Mouse (Mus musculus) neural tube, embryonic 12.5 days (tissue): ENCODE measurements around the gene Vmn1r79. TPM values are rescaled to one million over a fixed set of nuclear protein-coding genes. Genes with fewer than 3 reads are reported as not detected.
"Not testable (repeated sequence)": the region's sequence is repeated elsewhere in the genome, so short reads cannot be mapped to it uniquely, and the experiment has no call there.

Source experiments
- ATAC-seq: fragments of 200-750 bp; cut with Nextera tagmentation; 2 replicates; pipeline ENCODE4 v1.8.0; 2017; ENCODE audit warnings: low read depth, mild to moderate bottlenecking, moderate TSS enrichment, moderate library complexity; ENCODE audit not compliant: low FRiP score
- H3K27ac ChIP-seq: fragments of 300-500 bp; sonication (generic); 2 replicates; pipeline ENCODE4 v1.5.1; 2016
- H3K27me3 ChIP-seq: fragments of 300-500 bp; sonication (generic); replicated peaks from 2 replicates; pipeline ENCODE4 v1.6.1; 2016; ENCODE audit warnings: mild to moderate bottlenecking
- H3K36me3 ChIP-seq: fragments of 300-500 bp; sonication (generic); 2 replicates; pipeline ENCODE4 v1.6.1; 2016; ENCODE audit warnings: mild to moderate bottlenecking
- H3K4me1 ChIP-seq: fragments of 300-500 bp; sonication (generic); 2 replicates; pipeline ENCODE4 v1.6.1; 2016
- H3K4me2 ChIP-seq: fragments of 300-500 bp; sonication (generic); replicated peaks from 2 replicates; pipeline ENCODE4 v1.6.1; 2016; ENCODE audit warnings: mild to moderate bottlenecking
- H3K4me3 ChIP-seq: fragments of 300-500 bp; sonication (generic); 2 replicates; pipeline ENCODE4 v1.5.1; 2016
- H3K9ac ChIP-seq: fragments of 300-500 bp; sonication (generic); 2 replicates; pipeline ENCODE4 v1.6.1; 2016; ENCODE audit warnings: mild to moderate bottlenecking
- H3K9me3 ChIP-seq: fragments of 300-500 bp; sonication (generic); 2 replicates; pipeline ENCODE4 v1.6.1; 2016; ENCODE audit warnings: mild to moderate bottlenecking
- WGBS: fragments of 180-500 bp; shearing (Covaris S2); methylation state at CpG from one replicate; pipeline ENCODE4 v1.1.7; 2016; 5-methylcytosine and 5-hydroxymethylcytosine counted together
- polyA plus RNA-seq: library from polyadenylated mRNA; unstranded; fragments of >200 nt; fragmentation: Nextera tagmentation; extraction: Ambion mirVana; gene quantifications from 2 replicates; pipeline ENCODE4 v1.2.1, GENCODE M21; 2016

Vmn1r79 gene
- polyA plus RNA-seq: not detected in 2 replicates

GRCm38 (mm10) chr7:12170979-12171378 is at the start of gene Vmn1r79:
Vmn1r79 (plus strand) TSS chr7:12171279.
- H3K9me3 ChIP-seq, H3K36me3 ChIP-seq, H3K4me2 ChIP-seq, H3K9ac ChIP-seq, H3K27me3 ChIP-seq, H3K4me1 ChIP-seq, ATAC-seq, H3K4me3 ChIP-seq, H3K27ac ChIP-seq: not testable (repeated sequence)

DNA sequence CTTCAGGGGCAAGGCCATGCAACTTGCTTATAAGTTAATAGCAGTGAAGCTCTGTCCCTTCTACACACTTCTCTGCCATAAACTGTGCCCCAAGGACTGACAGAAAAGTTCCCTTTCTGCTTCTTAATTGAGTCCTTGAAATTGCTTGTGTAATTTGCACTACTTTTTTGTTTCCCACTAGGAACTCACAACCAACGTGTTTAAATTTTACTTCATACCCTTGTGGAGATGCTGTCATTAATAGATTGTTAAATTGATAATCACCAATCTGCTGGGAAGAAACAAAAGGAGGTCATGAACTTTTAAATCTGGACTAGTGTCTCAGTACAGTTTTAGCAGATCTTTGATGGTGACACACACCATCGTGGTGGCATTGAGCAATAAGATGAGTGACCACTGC is 21.1 kb upstream of the Vmn1r79 start, which contains the start of gene Vmn1r78:
Gene Vmn1r78, plus strand, starts transcription at position 301 of the 400 bp plus-strand sequence.
- WGBS: 59% methylated on average over 2 of the region's 2 CpGs
- ATAC-seq: no peak
- Histone ChIP-seq H3K9ac (no peak within 1 kb of the TSS), H3K27ac (no peak within 1 kb of the TSS), H3K4me3 (no peak within 1 kb of the TSS), H3K36me3 (no peaks in the 10 kb centered on the region), H3K4me1 (no peaks in the 10 kb centered on the region), H3K27me3 (no peaks in the 10 kb centered on the region), H3K9me3 (0 out of 2 replicates have a peak, but pooled peaks cover 5% of the 10 kb centered on the region), H3K4me2 (no peak within 1 kb of the TSS)

DNA sequence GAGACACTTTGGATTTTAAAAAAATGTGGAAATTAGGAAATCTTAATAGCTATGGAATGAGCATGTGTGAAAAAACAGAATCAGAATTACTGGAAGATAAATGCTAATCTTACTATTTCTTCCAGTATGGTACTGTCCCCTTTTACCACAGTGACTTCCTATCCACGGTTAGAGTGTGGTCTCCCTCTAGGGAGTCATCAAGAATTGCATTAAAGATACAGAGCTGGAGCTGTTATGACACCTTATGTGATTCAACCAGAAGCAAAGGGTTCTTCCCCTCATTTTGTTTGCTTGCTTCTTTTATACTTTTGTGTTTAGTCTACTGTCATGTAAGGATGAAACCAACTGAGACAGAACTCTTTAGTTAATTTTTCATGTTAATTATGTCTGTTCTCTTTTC is 14.6 kb upstream of the Vmn1r79 start:
- H3K27ac ChIP-seq, H3K9ac ChIP-seq, H3K4me3 ChIP-seq, H3K36me3 ChIP-seq, H3K4me2 ChIP-seq, H3K27me3 ChIP-seq, H3K4me1 ChIP-seq, H3K9me3 ChIP-seq, ATAC-seq: not testable (repeated sequence)
- WGBS: 68% methylated on average over 1 of the region's 1 CpGs

GRCm38 (mm10) chr7:12172926-12173325 is 1.8 kb downstream of the Vmn1r79 start:
- H3K9me3 ChIP-seq, H3K27me3 ChIP-seq, H3K9ac ChIP-seq, H3K4me3 ChIP-seq, H3K36me3 ChIP-seq, H3K4me1 ChIP-seq, ATAC-seq, H3K4me2 ChIP-seq, H3K27ac ChIP-seq: not testable (repeated sequence)
- 68% methylated on average over 2 of the region's 2 CpGs for WGBS

DNA sequence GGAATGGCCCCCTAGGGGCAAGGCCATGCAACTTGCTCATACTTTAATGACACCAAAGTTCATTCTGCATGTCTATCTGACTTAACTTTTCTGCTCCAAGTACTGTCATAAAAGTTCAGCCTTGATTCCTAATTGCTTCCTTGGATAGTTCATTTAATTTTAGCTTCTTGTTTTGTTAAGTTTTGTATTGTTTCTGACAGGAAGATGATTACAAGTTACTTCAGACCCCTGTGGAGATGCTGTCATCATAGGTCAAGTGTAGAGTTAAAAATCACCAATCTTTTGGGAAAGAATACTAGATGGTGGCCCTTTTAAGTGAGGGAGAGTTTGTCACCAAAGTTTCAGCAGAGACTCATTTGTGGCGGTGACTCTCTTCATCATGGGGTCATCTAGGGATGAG is 17.9 kb downstream of the Vmn1r79 start, which contains the start of gene Vmn1r80:
Gene Vmn1r80, plus strand, starts transcription at position 301 of the 400 bp plus-strand sequence.
- Histone ChIP-seq H3K4me2 (no peak within 1 kb of the TSS), H3K36me3 (no peaks in the 10 kb centered on the region), H3K27ac (no peak within 1 kb of the TSS), H3K27me3 (no peaks in the 10 kb centered on the region), H3K9me3 (no peaks in the 10 kb centered on the region), H3K9ac (no peak within 1 kb of the TSS), H3K4me1 (no peaks in the 10 kb centered on the region), H3K4me3 (no peak within 1 kb of the TSS)
- 83% methylated on average over 1 of the region's 1 CpGs for WGBS
- ATAC-seq: no peak

GRCm38 (mm10) chr7:12204141-12204540 is 33.1 kb downstream of the Vmn1r79 start:
- Histone ChIP-seq H3K9me3 (peaks cover 4% of the 10 kb centered on the region; the same call in 1 of the 2 replicates), H3K27ac (no peak overlapping the region), H3K36me3 (no peaks in the 10 kb centered on the region), H3K4me3 (no peak overlapping the region), H3K27me3 (no peaks in the 10 kb centered on the region), H3K9ac (no peak overlapping the region), H3K4me1 (no peaks in the 10 kb centered on the region), H3K4me2 (no peak overlapping the region)
- WGBS: 62% methylated on average over 2 of the region's 2 CpGs
- ATAC-seq: no peak

Other genes with a start within 250 kb of the Vmn1r79 start
- gene Vmn1r76, start 233.1 kb upstream of the Vmn1r79 start, polyA plus RNA-seq: not detected in 2 replicates
- not detected in 2 replicates for gene Vmn1r77, start 134.5 kb upstream of the Vmn1r79 start, polyA plus RNA-seq
- gene Vmn1r78, start 21.0 kb upstream of the Vmn1r79 start, polyA plus RNA-seq: not detected in 2 replicates
- not detected in 2 replicates for gene Vmn1r80, start 18.0 kb downstream of the Vmn1r79 start, polyA plus RNA-seq
- not detected in 2 replicates for gene Vmn1r81, start 97.0 kb downstream of the Vmn1r79 start, polyA plus RNA-seq
- not detected in 2 replicates for gene Vmn1r82, start 129.2 kb downstream of the Vmn1r79 start, polyA plus RNA-seq
- gene Vmn1r83, start 158.2 kb downstream of the Vmn1r79 start, polyA plus RNA-seq: not detected in 2 replicates
- 0.05 TPM in 1 of 2 replicates, not detected in the other for gene Vmn1r84, start 198.0 kb downstream of the Vmn1r79 start, polyA plus RNA-seq